Mouse (Mus musculus): ENCODE results near the gene Tmem41b. TPM values are rescaled to one million over a fixed set of nuclear protein-coding genes. Genes with fewer than 3 reads are reported as not detected.

The Tmem41b gene
- polyA plus RNA-seq, 1 experiment from 2014 or later, result 70.1 TPM

Other genes with a start within 250 kb of the Tmem41b start
- gene Tmem9b, start 234.1 kb downstream of the Tmem41b start, polyA plus RNA-seq (2015; fragmentation: Nextera tagmentation; extraction: Ambion mirVana), result 64.8 and 66.2 TPM in 2 replicates
- 0.95 and 1.5 TPM in 2 replicates for gene Nrip3, start 204.9 kb downstream of the Tmem41b start, polyA plus RNA-seq (2015; fragmentation: Nextera tagmentation; extraction: Ambion mirVana)
- gene Scube2, start 121.2 kb downstream of the Tmem41b start, polyA plus RNA-seq (2015; fragmentation: Nextera tagmentation; extraction: Ambion mirVana), result 1.5 TPM in 2 replicates
- 31.1 and 31.6 TPM in 2 replicates for gene Dennd5a, start 26.5 kb downstream of the Tmem41b start, polyA plus RNA-seq (2015; fragmentation: Nextera tagmentation; extraction: Ambion mirVana)
- 40.2 and 48.2 TPM in 2 replicates for gene Ipo7, start 31.3 kb upstream of the Tmem41b start, polyA plus RNA-seq (2015; fragmentation: Nextera tagmentation; extraction: Ambion mirVana)
- gene Zfp143, start 74.3 kb upstream of the Tmem41b start, polyA plus RNA-seq (2015; fragmentation: Nextera tagmentation; extraction: Ambion mirVana), result 15.8 and 16.2 TPM in 2 replicates
- gene Wee1, start 135.1 kb upstream of the Tmem41b start, polyA plus RNA-seq (2015; fragmentation: Nextera tagmentation; extraction: Ambion mirVana), result 30.1 and 34.7 TPM in 2 replicates
- 22.5 and 25.8 TPM in 2 replicates for gene Swap70, start 234.8 kb upstream of the Tmem41b start, polyA plus RNA-seq (2015; fragmentation: Nextera tagmentation; extraction: Ambion mirVana)

Data from stomach, embryonic 15.5 days (tissue).